Mouse (Mus musculus) lung, postnatal 4 days (tissue): ENCODE results near the gene Kif1c.
"Not testable (repeated sequence)": the region's sequence is repeated elsewhere in the genome, so short reads cannot be mapped to it uniquely, and the experiment has no call there.

ENCODE experiments used
- DNase-seq, 2 experiments: peaks; one replicate each; pipeline ENCODE4 v3.0.0; 2021

The Kif1c gene

GRCm38 (mm10) chr11:70745636-70746035 lies 45.3 kb downstream of the Kif1c start:
- DNase-seq, result no peak

DNA sequence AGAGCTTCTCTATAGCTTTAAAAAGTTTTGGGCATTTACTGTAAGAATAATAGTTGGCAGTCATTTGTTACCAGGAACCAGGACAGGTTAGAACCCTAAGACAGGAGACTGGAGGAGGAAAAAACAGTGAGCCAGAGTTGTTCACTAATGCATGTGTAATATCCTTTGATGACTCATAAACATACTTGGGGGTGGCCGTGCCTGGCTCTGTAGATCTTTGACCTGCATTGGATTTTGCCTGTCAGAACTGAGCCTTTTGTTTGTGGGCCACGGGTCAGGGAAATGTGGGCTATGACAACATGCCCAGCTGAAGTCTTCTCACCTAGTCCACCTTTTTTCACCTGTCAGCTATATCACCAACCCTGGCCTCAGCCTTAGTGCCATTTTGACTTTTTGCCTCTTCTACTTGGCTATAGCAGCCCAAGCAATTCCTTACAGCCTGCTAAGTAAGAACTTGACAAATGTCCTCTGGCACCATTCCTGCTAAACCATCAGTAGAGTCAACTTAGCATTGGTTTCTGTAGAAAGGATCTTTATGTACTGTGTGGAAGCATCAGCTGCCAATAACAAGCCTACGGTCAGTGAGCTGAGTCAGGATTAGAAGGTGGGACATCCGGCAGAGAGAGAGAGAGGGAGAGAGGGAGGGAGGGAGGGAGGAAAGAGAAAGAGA lies 47.7 kb downstream of the Kif1c start:
- no peak for DNase-seq

DNA sequence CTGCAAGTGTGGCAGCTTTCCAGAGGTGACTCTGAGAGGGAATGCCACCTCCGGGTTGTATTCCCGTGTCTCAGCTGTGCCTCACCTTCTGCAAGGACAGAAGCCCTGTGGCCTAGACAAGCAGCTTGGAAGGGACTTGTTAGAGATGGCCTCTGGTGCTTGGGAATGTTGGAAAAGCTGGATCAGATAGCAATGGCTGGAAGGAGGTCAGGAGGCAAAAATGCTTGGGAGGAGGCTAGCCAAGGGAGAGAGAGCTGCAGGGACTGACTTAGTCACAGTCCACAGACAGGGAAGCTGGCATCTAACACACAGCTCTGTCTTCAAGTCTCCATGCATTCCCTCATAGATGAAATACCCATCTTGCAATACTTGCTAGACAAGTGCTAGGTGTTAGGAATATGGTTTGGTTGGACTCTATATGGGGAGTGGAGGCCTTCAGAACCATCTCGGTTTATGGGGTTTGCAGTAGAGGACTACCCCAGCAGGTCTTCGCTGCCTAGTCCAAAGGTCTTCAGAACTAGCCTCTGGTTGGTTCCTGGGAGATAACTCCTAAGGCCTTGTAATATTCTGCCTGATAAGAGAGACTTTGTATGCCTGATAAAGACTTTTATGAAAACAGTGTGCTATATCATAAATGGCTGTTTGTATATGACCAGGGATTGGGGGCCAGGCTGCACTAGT lies 52.1 kb downstream of the Kif1c start:
- DNase-seq, result no peak

DNA sequence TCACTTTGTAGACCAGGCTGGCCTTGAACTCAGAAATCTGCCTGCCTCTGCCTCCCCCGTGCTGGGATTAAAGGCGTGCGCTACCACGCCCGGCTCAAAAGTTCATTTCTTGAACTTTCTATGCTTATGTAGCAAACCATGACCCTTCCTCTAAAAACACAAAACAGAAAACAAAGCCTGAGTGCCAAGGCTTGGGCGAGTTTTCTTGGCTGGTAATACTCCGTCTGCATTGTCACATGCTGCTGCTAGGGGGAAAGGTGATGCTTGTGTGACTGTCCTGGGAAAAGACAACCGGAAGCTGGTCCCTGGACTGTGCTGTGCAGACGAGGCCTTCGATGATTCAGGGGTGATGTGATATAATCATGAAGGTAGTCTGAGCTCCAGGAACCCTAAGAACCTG lies 52.8 kb downstream of the Kif1c start:
- no peak for DNase-seq

DNA sequence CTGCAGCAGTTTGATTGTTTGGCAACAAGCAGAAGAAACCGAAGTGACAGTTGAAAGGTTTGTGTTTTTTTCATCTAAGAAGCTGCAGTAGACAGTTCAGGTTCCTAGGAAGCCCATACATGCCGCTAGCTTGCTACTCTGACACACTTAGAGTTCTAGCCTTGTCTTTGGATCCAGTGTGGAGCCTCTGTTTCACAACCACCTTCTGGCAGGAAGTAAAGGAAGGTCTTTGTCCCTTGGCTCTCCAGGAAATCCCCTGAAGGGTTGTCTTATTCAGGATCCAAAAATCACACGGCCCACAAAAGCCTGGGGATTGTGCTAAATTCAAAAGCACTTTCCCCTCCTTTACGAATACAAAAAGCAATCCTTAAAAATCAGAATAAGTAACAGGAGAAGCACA lies 54.1 kb downstream of the Kif1c start:
- no peak for DNase-seq

DNA sequence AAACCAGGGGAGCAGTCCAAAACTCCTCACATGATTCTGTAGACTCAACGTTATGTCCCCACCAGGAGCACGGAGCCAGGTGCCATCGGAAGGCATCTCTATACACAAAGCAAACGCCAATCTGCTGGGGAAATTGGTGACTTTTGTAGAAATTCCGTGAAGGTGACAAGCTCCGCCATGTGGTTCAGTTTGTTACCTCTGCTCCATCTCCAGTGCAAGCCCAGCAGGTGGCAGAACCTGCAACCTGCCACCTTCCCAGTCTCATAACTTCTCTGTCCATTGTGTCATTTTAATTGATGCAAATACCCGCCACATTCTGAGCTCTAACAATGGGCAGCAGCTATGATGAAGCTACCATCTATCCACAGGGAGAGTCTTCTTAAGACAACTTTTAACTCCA lies 54.6 kb downstream of the Kif1c start:
- no peak for DNase-seq

GRCm38 (mm10) chr11:70755645-70756044 lies 55.3 kb downstream of the Kif1c start:
- peak; percentile 65 to 85 for DNase-seq

GRCm38 (mm10) chr11:70760446-70760845 lies 60.1 kb downstream of the Kif1c start:
- not testable (repeated sequence) for DNase-seq

GRCm38 (mm10) chr11:70762641-70763040 lies 62.3 kb downstream of the Kif1c start:
- no peak for DNase-seq

- no peak for DNase-seq
These were observed 63.2 kb downstream of the Kif1c start for GRCm38 (mm10) chr11:70763582-70763935.

GRCm38 (mm10) chr11:70763936-70764808 lies 63.8 kb downstream of the Kif1c start, which contains the start of gene Zfp3:
TSS of gene Zfp3 (plus strand) at chr11:70764209.
- DNase-seq, result peak; percentile 84 to 88

DNA sequence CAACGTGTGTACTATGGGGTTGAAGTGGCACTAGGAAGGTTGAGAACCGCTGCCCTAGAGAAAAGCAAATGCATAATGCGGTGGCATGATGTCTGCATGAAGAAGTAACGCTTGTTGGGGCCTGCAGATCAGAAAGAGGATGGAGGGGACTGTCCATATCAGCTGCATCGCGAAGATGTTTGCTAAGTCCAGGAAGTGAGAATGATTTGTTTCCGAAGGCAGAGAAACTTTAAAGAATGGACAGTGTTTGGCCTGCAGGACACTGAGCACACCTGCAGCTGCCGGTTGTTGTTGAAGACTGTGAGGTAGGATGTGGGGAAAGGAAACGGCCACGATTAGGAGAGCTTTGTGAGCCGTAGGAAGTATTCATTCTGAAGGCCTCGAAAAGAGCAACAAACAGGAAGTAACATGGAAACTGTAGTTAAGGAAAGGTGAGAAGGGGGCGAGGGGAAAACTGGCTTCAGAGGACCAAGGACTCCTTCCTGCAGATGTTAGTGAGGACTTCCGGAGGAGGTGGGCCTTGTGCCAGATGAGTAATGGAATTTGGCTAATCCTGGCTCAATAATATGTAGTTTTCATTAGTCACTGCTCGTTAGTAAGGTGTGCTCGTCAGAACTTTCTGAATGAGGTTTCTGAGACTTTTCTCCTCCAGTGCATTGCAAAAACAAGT lies 65.6 kb downstream of the Kif1c start:
- peak in 1 of 2 experiments; percentile 27 for DNase-seq

DNA sequence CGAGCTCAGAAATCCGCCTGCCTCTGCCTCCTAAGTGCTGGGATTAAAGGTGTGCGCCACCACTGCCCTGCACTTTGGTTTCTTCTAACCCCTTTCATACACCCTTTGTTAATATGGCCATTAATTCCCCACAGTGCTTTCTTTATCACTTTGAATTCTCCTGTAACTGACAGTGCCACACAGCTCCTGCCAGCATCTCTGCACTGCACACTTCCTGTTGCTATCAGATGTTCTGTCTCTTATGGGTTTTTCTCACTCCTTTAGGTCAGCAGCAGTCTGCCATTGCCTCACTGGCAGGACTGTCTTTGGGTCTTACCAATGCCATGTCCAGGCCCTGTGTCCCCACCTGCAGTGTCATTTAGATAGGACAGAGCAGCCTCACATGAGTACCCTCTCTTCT lies 70.5 kb downstream of the Kif1c start:
- no peak for DNase-seq

DNA sequence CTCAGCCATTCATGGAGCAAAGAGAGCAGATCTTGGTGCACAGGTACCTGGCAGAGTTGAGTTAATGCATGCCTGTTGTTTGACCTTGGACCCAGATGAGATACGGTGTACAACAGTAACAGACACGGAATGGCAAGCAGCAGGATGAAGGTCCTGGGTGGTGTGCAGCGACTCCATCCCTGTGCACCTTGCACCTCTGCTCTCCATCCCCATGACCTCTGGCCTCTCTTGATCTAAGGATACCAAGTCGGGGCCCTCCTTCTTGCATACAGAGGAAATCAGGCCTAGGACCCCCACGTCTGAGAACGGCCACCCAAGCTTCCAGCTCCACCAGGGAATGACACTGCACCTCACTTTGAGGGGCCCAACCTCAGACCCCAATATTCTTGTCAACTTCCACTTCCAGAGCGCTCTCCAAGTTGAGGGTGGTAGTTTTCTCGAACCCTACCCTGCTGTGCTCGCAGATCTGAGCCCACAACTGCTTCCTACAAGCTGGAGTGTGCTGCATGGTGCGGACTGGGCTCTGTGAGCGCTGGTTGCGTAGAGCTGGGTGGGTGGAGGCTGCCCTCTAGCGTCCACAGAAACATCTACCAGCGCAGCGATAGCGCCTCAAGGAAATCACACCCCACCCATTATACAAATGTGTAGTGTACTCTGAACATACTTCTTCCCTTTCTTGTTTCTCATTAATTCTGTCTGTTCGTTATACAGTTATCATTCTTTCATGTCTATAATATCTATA lies 76.7 kb downstream of the Kif1c start:
- DNase-seq, result peak; percentile 79 to 82

DNA sequence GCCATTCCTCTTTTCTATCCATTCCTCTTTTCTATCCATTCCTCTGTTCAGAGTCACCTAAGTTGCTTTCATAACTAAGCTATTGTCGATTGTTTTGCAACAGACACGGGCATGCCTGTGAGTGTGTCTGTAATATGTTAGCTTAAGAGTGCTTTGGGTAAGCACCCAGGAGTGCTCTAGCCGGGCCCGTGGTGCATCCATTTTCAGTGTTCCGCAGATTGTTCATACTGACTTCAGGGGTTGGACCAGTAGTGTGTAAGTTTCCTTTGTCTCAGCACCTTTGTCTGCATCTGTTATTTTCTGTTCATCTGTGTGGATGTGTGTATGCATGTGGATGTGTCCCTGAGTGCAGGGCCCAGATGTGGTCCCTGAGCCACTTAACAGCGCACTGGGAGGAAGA lies 77.3 kb downstream of the Kif1c start:
- no peak for DNase-seq

DNA sequence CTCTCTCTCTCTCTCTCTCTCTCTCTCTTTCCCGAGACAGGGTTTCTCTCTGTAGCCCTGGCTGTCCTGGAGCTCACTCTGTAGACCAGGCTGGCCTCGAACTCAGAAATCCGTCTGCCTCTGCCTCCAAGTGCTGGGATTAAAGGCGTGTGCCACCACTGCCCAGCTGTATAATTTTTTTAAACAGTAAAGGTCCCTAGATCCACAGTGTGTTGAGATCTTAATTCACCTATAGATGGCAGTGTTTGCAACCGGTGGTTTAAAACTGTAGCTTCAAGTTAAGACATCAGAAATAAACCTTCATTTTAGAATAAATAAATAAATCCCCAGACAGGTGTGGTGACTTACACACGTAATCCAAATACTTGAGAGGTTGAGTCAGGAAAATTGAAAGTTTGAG lies 77.7 kb downstream of the Kif1c start:
- DNase-seq, result not testable (repeated sequence)
